Mouse (Mus musculus): ENCODE measurements at regions not wholly inside any gene's neighbourhood (a gene's known extent, or its start where the extent isn't known, plus 50 kb on each side); places are given as distances from the start of the nearest gene placed in this dataset.

- TF ChIP-seq EP300 (IDR thresholded peaks at IDR 0.05; ENCODE audit: low read depth) (no peak), CTCF (IDR thresholded peaks at IDR 0.05; ENCODE audit: low read depth) (no peak)
These were observed 1124.1 kb downstream of the Stim2 start for GRCm38 (mm10) chr5:55122391-55122790.

All from heart, postnatal 0 days (tissue).